Mouse (Mus musculus): ENCODE results near the gene Unc13b.

DNA sequence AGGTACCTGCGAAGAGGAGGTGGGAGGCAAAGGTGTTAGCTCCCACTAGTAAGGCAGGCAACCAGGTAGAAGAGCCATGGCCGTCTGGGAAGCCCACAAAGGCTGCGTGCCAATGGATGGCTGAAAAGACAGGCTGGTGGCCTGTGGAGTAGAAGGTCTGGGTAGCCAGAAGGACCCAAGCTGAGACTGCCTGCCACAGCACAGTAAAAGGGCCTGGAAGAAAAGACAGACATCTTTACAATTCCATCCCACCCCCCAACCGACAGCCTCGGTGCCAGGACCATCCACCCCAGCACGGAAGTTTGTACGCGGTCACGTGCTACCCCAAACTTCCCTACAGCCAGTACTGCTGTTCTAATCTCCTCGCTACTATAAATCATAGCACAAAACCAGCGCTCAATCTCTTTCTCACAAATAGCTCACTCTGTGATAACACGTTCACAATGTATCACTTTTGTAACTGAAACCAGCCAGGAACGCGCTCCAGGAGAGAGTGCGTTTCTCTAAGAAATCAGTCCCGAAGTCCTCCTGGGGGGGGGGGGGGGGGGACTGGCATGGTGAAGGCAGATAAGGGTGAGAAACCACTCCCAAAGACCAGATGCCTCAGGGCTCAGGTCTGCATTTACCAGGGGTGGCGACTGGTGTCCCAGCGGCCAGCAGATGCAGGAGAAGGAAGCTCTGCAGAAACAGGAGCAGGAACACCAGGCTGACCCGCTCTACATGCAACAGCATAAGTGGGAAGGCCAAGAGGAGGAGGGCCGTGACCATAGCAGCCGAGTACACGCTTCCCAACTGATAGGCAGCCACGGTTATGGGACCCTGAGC, 38.9 kb upstream of the Unc13b start:
- TF ChIP-seq CTCF (IDR thresholded peaks at IDR 0.05; ENCODE audit: low read depth, low read length) = no peak
- no peak for TF ChIP-seq POLR2A (IDR thresholded peaks at IDR 0.05; ENCODE audit: borderline replicate concordance, low read depth, low read length)
